Mouse (Mus musculus): ENCODE measurements around the gene Gm17361. TPM values are rescaled to one million over a fixed set of nuclear protein-coding genes. Genes with fewer than 3 reads are reported as not detected.

Gene Gm17361
- polyA plus RNA-seq (2012; rRNA removed) = not detected in 2 replicates

GRCm38 (mm10) chrX:125003863-125004262, at the start of gene Gm17361:
Gm17361 (plus strand) TSS chrX:125004163.

